In the genomic region with DNA sequence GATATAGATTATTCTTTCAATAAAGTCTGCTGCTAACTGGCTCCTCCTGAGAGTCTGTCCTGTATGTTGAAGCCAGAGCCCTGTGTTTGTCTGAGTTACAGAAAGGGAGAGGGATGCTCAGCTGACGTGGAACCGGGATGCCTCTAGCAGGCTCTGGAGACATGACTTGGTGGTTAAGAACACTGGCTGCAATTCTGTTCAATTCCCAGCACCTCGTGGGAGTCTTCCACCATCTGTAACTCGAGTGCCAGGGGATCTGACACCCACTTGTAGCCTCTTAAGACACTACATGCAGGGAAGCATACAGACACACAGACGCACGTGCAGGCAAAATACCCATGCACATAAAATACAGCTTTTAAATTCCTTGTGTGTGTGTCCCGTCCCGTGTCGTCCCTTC, we compare ENCODE assay signal across 19 mouse cellular contexts. TPM values are rescaled to one million over a fixed set of nuclear protein-coding genes. Genes with fewer than 3 reads are reported as not detected.
DNase-seq lines count a peak whose midpoint lies in the region; ATAC-seq and TF ChIP-seq lines count a peak whose summit lies in the region.
"Had no signal": no experiment of that assay in that cellular context is flagged by ENCODE, and none has a peak within 500 bp of the region (broad histone marks: within the 10 kb centered on the region; RNA-seq: fewer than 3 reads in every experiment).

No protein-coding gene starts in this region.

- intact Hi-C loops in heart, postnatal 36 days (cut with DNase I): no loop called here

- WGBS in kidney, postnatal 0 days: 29% methylated on average over 9 of the region's 9 CpGs
- 76% methylated on average over 9 of the region's 9 CpGs for WGBS in midbrain, embryonic 11.5 days
- WGBS in midbrain, embryonic 14.5 days: 79% methylated on average over 9 of the region's 9 CpGs

- no peak overlapping the region for H3K27ac ChIP-seq in kidney, postnatal 0 days
- no peak overlapping the region for H3K27ac ChIP-seq in midbrain, embryonic 11.5 days (ENCODE audit: low read depth, low read length)
- no peak overlapping the region for H3K27ac ChIP-seq in midbrain, embryonic 14.5 days (replicated peaks; ENCODE audit: low read depth, low read length)
- H3K27ac ChIP-seq: embryonic facial prominence, embryonic 10.5 days; embryonic facial prominence, embryonic 12.5 days; forebrain, embryonic 13.5 days; forebrain, embryonic 15.5 days had no signal

- no peak for ATAC-seq in kidney, postnatal 0 days (replicated peaks; ENCODE audit: low FRiP score, low read depth)
- no peak for ATAC-seq in midbrain, embryonic 11.5 days (ENCODE audit: low FRiP score)
- no peak for ATAC-seq in midbrain, embryonic 14.5 days (ENCODE audit: low FRiP score, low TSS enrichment)
- ATAC-seq: forebrain, embryonic 13.5 days; forebrain, embryonic 15.5 days had no signal

- H3K4me3 ChIP-seq in kidney, postnatal 0 days (replicated peaks; ENCODE audit: low read depth, low read length): no peak overlapping the region
- no peak overlapping the region for H3K4me3 ChIP-seq in midbrain, embryonic 11.5 days (ENCODE audit: low read depth, low read length)
- no peak overlapping the region for H3K4me3 ChIP-seq in midbrain, embryonic 14.5 days (replicated peaks; ENCODE audit: low read depth, low read length)
- H3K4me3 ChIP-seq: embryonic facial prominence, embryonic 10.5 days; embryonic facial prominence, embryonic 12.5 days; forebrain, embryonic 13.5 days; forebrain, embryonic 15.5 days had no signal

- peak; percentile 21 for DNase-seq in kidney, postnatal 0 days (ENCODE audit: low spot score)
- no peak for DNase-seq in kidney, postnatal 4 days
- DNase-seq in midbrain, embryonic 11.5 days (ENCODE audit: low spot score, missing footprints): peak; percentile 76
- no peak for DNase-seq in midbrain, embryonic 14.5 days
- peak; percentile 80 for DNase-seq in brain, adult 2 months (ENCODE audit: low read depth, low spot score)
- peak; percentile 70 for DNase-seq in telencephalon, adult 2 months (ENCODE audit: low read depth, low spot score)
- DNase-seq in heart, postnatal 36 days: no peak
- DNase-seq: adrenal gland, adult 2 months; adrenal gland, postnatal 10 days; adrenal gland, postnatal 25 days; cerebellum, adult 11-12 months; cerebellum, adult 2 months; cerebellum, adult 9-10 months; cerebellum, postnatal 10 days; cerebellum, postnatal 25 days had no signal

- no peaks in the 10 kb centered on the region for H3K9me3 ChIP-seq in kidney, postnatal 0 days (replicated peaks; ENCODE audit: low read length)
- no peaks in the 10 kb centered on the region for H3K9me3 ChIP-seq in midbrain, embryonic 11.5 days (ENCODE audit: control insufficient read depth, low read length)
- no peaks in the 10 kb centered on the region for H3K9me3 ChIP-seq in midbrain, embryonic 14.5 days (ENCODE audit: control insufficient read depth, low read length)
- H3K9me3 ChIP-seq: embryonic facial prominence, embryonic 10.5 days; embryonic facial prominence, embryonic 12.5 days; forebrain, embryonic 13.5 days; forebrain, embryonic 15.5 days had no signal

- no peak overlapping the region for H3K9ac ChIP-seq in kidney, postnatal 0 days (ENCODE audit: low read depth, low read length)
- no peak overlapping the region for H3K9ac ChIP-seq in midbrain, embryonic 11.5 days (ENCODE audit: low read length)
- H3K9ac ChIP-seq in midbrain, embryonic 14.5 days (replicated peaks; ENCODE audit: low read length): no peak overlapping the region
- H3K9ac ChIP-seq: embryonic facial prominence, embryonic 12.5 days; forebrain, embryonic 13.5 days; forebrain, embryonic 15.5 days had no signal

- H3K4me1 ChIP-seq in kidney, postnatal 0 days (replicated peaks; ENCODE audit: insufficient read depth, low read length): no peaks in the 10 kb centered on the region
- peaks cover 11% of the 10 kb centered on the region for H3K4me1 ChIP-seq in midbrain, embryonic 11.5 days (ENCODE audit: control insufficient read depth, insufficient read depth, low read length)
- H3K4me1 ChIP-seq in midbrain, embryonic 14.5 days (ENCODE audit: control insufficient read depth, insufficient read depth, low read length): peaks cover 17% of the 10 kb centered on the region
- H3K4me1 ChIP-seq: embryonic facial prominence, embryonic 12.5 days had no signal

- no peaks in the 10 kb centered on the region for H3K27me3 ChIP-seq in kidney, postnatal 0 days (ENCODE audit: insufficient read depth, low read length)
- H3K27me3 ChIP-seq in midbrain, embryonic 11.5 days (ENCODE audit: control insufficient read depth, insufficient read depth, low read length): no peaks in the 10 kb centered on the region
- no peaks in the 10 kb centered on the region for H3K27me3 ChIP-seq in midbrain, embryonic 14.5 days (ENCODE audit: control insufficient read depth, insufficient read depth, low read length)
- H3K27me3 ChIP-seq: embryonic facial prominence, embryonic 12.5 days; forebrain, embryonic 13.5 days; forebrain, embryonic 15.5 days had no signal

- H3K4me2 ChIP-seq in kidney, postnatal 0 days (ENCODE audit: low read length): no peak overlapping the region
- H3K4me2 ChIP-seq in midbrain, embryonic 11.5 days: no peak overlapping the region
- H3K4me2 ChIP-seq in midbrain, embryonic 14.5 days (ENCODE audit: low read length): no peak overlapping the region
- H3K4me2 ChIP-seq: embryonic facial prominence, embryonic 12.5 days; forebrain, embryonic 13.5 days; forebrain, embryonic 15.5 days had no signal

- no peaks in the 10 kb centered on the region for H3K36me3 ChIP-seq in kidney, postnatal 0 days (ENCODE audit: insufficient read depth, low read length)
- no peaks in the 10 kb centered on the region for H3K36me3 ChIP-seq in midbrain, embryonic 11.5 days (ENCODE audit: control insufficient read depth, insufficient read depth, low read length)
- H3K36me3 ChIP-seq in midbrain, embryonic 14.5 days (ENCODE audit: control insufficient read depth, insufficient read depth, low read length): no peaks in the 10 kb centered on the region
- H3K36me3 ChIP-seq: embryonic facial prominence, embryonic 10.5 days; embryonic facial prominence, embryonic 12.5 days had no signal

- TF ChIP-seq CTCF in kidney, postnatal 0 days (IDR thresholded peaks at IDR 0.05; ENCODE audit: low read depth): no peak

RNA-seq across cellular contexts. Expression of a gene that starts 55.5 kb away (rescaled TPM):
- 132 and 143 TPM in 2 replicates for polyA plus RNA-seq in kidney, postnatal 0 days (2015; fragmentation: Nextera tagmentation; extraction: Ambion mirVana)
- polyA plus RNA-seq in midbrain, embryonic 11.5 days (2014; fragmentation: Nextera tagmentation; extraction: Ambion mirVana): 169 and 175 TPM in 2 replicates
- 129 and 139 TPM in 2 replicates for polyA plus RNA-seq in midbrain, embryonic 14.5 days (2014; fragmentation: Nextera tagmentation; extraction: Ambion mirVana)
- total RNA-seq in heart, postnatal 36 days (2021): 10 to 100 TPM; 38.4 to 38.7 TPM

Comparison
In these comparisons a context has a peak if more than half of its experiments do, and no peak if none do; other contexts are left out.
1. DNase-seq: peak in kidney, postnatal 0 days (single experiment), midbrain, embryonic 11.5 days (single experiment), brain, adult 2 months (single experiment) and telencephalon, adult 2 months (single experiment); none in kidney, postnatal 4 days (0 of 2), midbrain, embryonic 14.5 days (single experiment) and heart, postnatal 36 days (0 of 2).